Mouse (Mus musculus) Patski (cell line): ENCODE results near the gene Cux1. TPM values are rescaled to one million over a fixed set of nuclear protein-coding genes. Genes with fewer than 3 reads are reported as not detected.
A peak's percentile ranks its signal among the peaks of the same experiment; 100 is the strongest.

Source experiments
- ATAC-seq: fragments of 100-300 bp; one replicate; pipeline ENCODE4 v1.8.0; 2021
- CTCF ChIA-PET: fragments of 350-600 bp; sonication (Branson Sonifier 250); formaldehyde crosslinking; loops from one replicate; lab custom pipeline; 2022; ENCODE audit warnings: inconsistent platforms; lab: Charles Lee
- POLR2A ChIA-PET: fragments of 350-600 bp; sonication (Branson Sonifier 250); formaldehyde crosslinking; loops from one replicate; lab custom pipeline; 2022; ENCODE audit warnings: antibody characterized with exemption, inconsistent platforms; lab: Charles Lee
- DNase-seq: peaks from one replicate; pipeline ENCODE4 v3.0.0-alpha.2; 2011; ENCODE audit warnings: low read depth, low spot score
- H3K27me3 ChIP-seq: fragments of 371-371 bp; one replicate; pipeline ENCODE4 v1.5.1; 2021
- CTCF ChIP-seq: fragments of 100-300 bp; IDR thresholded peaks from one replicate; pipeline ENCODE4 v1.5.1; 2021
- in situ Hi-C: fragments of 300-500 bp; cut with MboI; formaldehyde crosslinking; loops from 3 replicates; pipeline ENCODE4 v1.11.1; 2018; ENCODE audit warnings: low pct_unique_long_range_greater_than_20kb, mixed read lengths
- polyA plus RNA-seq: library from polyadenylated mRNA; unstranded; gene quantifications from one replicate; pipeline ENCODE4 v1.2.3, GENCODE M21; 2021

The Cux1 gene
- polyA plus RNA-seq, 1 experiment from 2014 or later, result 166 TPM

DNA sequence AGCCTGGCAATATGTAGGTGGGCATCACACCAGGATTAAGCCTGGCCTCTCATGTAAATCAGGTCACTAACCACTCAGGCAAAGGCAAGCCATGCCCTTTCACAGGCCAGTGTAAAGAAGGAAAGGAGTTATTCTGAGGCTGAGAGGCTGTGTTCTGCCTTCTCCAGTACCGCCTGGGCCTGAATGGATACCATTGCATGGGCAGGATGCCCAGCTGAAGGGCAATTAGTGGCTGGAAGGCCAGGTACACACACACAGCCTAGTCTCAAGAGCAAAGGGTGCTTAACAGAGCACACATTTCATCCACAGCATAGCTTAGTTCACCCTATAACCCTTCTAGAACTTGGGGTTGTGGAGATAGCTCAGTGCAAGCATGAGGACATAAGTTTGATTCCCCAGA lies 36.4 kb downstream of the Cux1 start:
- POLR2A ChIA-PET, result interaction anchor here (0.6 to 1.9 kb wide), 3 partner anchors 8 to 35 kb away, joined by 3 to 7 read pairs (median 3); no protein-coding TSS in a partner anchor
- no peak for DNase-seq

DNA sequence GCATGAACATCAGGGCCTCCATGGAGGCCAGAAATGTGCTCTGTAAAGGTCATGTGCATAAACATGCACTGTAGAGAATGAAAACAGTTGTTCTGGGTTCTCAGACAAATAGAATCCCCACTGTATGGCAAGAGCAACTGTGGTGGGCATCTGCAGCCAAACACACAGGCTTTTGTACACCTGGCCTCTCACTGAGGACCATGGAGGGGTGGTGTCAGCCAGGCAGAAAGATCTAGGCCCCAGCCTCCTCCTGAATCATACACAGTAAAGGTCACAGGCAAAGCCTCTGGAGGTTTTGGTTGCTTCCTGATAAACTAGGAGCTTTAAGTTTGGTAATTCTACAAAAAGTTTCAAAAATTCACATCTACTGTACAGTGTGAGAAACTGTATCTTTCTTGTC lies 38.1 kb downstream of the Cux1 start:
- no peaks in the 10 kb centered on the region for H3K27me3 ChIP-seq
- in situ Hi-C loops, result loop anchor here (25.0 kb wide), 1 partner anchor 992 kb away; the partner anchor contains the start of gene Hip1
- ChIA-PET POLR2A (no interaction called here), CTCF (interaction anchor here (1.0 to 1.3 kb wide), 2 partner anchors 13 to 38 kb away, joined by 3 read pairs; no protein-coding TSS in a partner anchor)
- TF ChIP-seq CTCF, result no peak
- DNase-seq (no peak), ATAC-seq (no peak)

More for the DNA sequence above, 36.4 kb downstream of the Cux1 start:
- no peak for ATAC-seq
- CTCF ChIA-PET, result interaction anchor here (0.7 to 1.5 kb wide), 6 partner anchors 9 to 65 kb away, joined by 3 to 5 read pairs (median 4); no protein-coding TSS in a partner anchor
- H3K27me3 ChIP-seq, result no peaks in the 10 kb centered on the region
- in situ Hi-C loops, result loop anchor here (25.0 kb wide), 1 partner anchor 994 kb away; the partner anchor contains the start of gene Hip1
- no peak for TF ChIP-seq CTCF

DNA sequence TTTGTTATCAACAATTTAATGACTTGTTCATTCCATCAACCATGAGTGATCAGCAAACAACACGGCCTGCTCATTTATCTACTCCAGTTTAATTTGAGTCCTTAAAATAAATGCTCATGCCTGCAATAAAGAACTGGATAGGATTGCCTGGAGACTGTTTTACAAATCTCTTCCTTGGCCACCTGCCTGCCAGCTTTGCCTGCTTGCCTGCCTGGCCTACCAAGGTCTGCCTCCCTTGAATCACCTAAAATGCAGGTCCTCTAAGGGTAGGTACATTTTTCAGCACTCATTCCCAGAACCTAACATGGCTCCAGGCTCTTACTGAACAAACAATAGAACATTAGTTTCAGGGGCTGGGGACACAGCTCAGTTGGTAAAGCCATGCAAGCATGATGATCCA lies 39.4 kb downstream of the Cux1 start:
- H3K27me3 ChIP-seq, result no peaks in the 10 kb centered on the region
- in situ Hi-C loops, result loop anchor here (25.0 kb wide), 1 partner anchor 991 kb away; the partner anchor contains the start of gene Hip1
- POLR2A ChIA-PET, result interaction anchor here (1.6 kb wide), 1 partner anchor 12 kb away, joined by 5 read pairs; no protein-coding TSS in a partner anchor
- DNase-seq (no peak), ATAC-seq (no peak)
- CTCF ChIA-PET, result interaction anchor here (1.0 kb wide), 1 partner anchor 11 kb away, joined by 3 read pairs; no protein-coding TSS in a partner anchor
- TF ChIP-seq CTCF, result no peak

DNA sequence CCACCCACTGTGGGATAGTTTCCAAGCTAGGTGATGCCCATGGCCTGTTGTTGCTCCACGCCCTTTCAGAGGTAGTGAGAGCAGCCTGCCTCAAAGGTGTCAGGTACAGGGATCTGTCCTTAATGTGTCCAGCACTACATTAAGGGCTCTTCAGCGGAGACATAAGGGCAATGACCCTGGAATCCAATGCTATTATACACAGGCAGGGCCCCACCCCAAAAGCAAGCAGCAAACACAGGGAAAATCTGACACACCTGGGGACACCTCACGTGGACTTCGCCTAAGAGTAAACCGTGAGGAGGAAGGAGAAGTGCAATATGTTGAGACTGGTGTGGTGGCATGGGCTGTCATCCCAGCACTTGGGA lies 40.8 kb downstream of the Cux1 start:
- TF ChIP-seq CTCF, result no peak
- in situ Hi-C loops, result loop anchor here (25.0 kb wide), 1 partner anchor 989 kb away; the partner anchor contains the start of gene Hip1
- DNase-seq (no peak), ATAC-seq (no peak)
- POLR2A ChIA-PET, result no interaction called here
- CTCF ChIA-PET, result no interaction called here
- no peaks in the 10 kb centered on the region for H3K27me3 ChIP-seq

DNA sequence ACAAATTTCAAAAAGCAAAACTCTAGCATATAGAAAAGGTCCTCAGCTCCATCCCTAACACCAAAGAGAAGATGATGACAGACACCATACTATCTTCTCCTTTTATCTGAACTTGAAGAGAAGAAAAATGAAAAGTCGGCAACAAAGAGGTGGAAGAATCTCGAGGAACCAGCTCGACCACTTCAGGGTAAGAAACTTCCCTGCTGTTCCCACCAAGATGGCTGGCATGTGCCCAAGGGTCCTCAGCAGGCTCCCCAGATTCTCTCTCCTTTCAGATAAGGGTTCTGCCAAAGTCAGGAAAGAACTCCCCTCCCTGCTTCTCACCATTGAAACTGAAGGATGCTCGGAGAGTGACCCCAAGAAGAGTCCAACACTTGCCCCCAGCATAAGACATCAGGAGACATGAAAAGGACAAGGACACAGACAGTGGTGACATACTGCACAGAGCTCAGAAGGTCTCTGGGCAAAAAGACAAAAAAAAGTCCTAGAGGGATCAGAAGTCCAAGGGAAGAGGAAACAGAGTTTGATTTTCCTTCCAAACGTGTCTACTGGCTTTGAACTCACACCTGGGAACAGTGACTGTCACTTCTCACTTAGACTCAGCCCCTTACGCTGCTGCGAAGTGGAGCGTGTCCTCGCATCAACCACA lies 41.3 kb downstream of the Cux1 start:
- ATAC-seq (no peak), DNase-seq (no peak)
- ChIA-PET CTCF (interaction anchor here (1.0 kb wide), 1 partner anchor 10 kb away, joined by 3 read pairs; no protein-coding TSS in a partner anchor), POLR2A (no interaction called here)
- in situ Hi-C loops, result loop anchor here (25.0 kb wide), 1 partner anchor 989 kb away; the partner anchor contains the start of gene Hip1
- no peak for TF ChIP-seq CTCF
- H3K27me3 ChIP-seq, result no peaks in the 10 kb centered on the region

DNA sequence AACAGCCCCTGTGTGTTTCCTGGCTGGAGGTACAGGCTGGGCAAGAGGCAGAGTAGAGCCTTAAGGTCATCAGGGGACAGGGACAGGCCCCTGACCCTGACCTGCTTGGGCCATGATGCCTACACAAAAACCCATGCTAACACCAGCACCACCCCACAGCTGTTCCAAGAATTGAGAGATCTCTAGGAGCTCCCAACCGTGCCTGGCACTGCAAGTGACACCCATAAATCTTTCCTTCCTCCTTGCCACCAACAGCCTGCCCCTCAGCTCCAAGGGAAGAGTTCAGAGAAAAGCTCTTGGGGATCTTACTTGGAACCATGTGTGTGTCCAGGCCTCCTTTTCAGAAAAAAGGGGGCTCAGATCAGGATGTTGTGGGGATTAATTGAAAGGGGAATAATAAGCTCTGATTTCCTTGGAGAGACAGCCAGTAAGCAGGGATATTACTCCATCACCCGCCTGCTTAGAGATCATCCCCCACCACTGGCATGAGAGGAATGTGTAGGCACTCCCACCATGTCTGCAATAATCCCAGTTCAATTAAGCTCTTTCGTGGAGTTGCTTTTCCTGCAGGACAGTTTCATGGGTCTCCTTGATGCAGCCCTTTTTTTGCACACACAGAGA lies 44.3 kb downstream of the Cux1 start:
- DNase-seq (no peak), ATAC-seq (peak; percentile 63)
- ChIA-PET CTCF (interaction anchor here (0.7 to 1.4 kb wide), 4 partner anchors 9 to 37 kb away, joined by 3 to 5 read pairs (median 3); no protein-coding TSS in a partner anchor), POLR2A (interaction anchor here (0.6 to 1.9 kb wide), 4 partner anchors 8 to 43 kb away, joined by 3 to 5 read pairs (median 5); no protein-coding TSS in a partner anchor)
- no peak for TF ChIP-seq CTCF
- H3K27me3 ChIP-seq, result no peaks in the 10 kb centered on the region
- in situ Hi-C loops, result no loop called here

DNA sequence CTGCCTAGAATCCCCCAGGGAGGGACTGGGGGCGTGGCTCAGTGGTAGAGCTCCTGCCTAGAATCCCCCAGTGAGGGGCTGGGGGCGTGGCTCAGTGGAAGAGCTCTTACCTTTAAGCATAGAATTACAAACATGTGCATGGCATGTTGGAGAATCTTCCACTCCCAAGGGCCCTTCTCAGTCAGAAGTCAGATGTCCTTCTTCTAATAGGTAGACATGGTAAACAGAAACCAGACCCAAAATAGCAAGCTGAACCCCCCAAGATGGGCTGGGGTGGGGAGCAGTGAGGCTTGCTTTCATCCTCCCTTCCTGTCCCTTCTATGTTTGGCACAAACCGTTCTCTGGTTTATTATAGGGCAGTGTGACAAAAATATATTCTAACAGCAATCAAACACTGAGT lies 45.6 kb downstream of the Cux1 start:
- ChIA-PET POLR2A (interaction anchor here (0.7 to 1.9 kb wide), 3 partner anchors 38 to 218 kb away, joined by 4 to 5 read pairs (median 5); no protein-coding TSS in a partner anchor), CTCF (interaction anchor here (0.6 to 1.4 kb wide), 4 partner anchors 10 to 98 kb away, joined by 3 to 4 read pairs (median 3); no protein-coding TSS in a partner anchor)
- no peak for DNase-seq
- in situ Hi-C loops, result no loop called here
- no peak for TF ChIP-seq CTCF
- no peaks in the 10 kb centered on the region for H3K27me3 ChIP-seq
- no peak for ATAC-seq

DNA sequence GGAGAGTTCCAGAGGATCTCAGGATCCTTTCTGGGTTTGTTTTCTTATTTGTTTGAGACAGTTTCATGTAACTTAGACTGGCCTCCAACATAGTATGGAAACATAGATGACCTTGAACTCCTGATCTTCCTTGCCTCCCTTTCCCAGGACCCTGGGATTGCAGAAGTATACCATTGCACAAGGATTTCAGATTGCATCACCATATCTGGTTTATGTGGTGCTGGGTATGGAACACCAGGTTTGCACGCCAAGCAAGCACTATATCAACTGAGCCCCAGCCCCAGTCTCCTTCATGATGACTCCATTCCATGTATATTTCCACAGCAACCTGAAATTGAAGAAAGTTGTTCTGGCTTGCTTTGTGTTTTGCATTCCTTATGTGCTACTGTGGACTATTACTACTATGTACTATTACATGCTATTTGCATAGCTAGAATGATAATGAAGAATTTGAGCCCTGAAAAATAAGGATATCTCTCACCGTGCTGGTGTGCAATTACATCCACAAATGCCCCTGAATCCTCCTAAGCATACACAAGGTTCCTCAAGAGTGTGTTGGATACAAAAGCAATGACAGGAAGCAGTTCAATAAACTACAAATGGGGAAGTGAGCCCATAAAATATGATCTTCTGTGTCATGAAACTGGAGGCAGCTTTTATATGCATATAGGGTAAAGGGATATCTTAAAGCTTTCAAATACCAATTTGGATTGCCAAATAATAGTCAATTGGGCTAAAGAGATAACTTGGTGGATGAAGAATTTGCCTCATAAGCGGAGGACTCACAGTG lies 48.4 kb downstream of the Cux1 start:
- ATAC-seq (no peak), DNase-seq (no peak)
- ChIA-PET POLR2A (no interaction called here), CTCF (interaction anchor here (1.8 to 2.4 kb wide), 3 partner anchors 13 to 27 kb away, joined by 4 to 5 read pairs (median 4); no protein-coding TSS in a partner anchor)
- in situ Hi-C loops, result no loop called here
- TF ChIP-seq CTCF, result no peak
- no peaks in the 10 kb centered on the region for H3K27me3 ChIP-seq

DNA sequence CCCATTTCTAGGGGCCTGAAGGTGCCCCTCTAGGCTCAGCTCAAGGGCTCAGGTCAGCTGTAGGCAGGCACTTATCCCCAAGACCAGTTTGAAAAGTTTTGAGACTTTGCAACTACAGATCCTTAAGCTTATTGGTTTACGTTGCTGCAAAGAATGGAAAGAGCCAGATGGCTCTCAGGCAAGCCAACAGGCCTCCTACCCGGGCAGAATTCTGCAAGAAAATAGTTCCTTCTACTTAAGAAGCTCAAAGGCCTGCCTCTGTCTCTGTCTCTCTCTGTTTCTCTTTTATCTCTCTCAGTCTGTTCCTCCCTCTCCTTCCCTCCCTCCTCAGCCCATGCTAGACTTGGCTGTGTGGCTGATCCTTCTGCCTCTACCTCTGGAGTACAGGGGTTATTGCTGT lies 49.8 kb downstream of the Cux1 start:
- in situ Hi-C loops, result no loop called here
- H3K27me3 ChIP-seq, result no peaks in the 10 kb centered on the region
- CTCF ChIA-PET, result interaction anchor here (1.9 to 2.4 kb wide), 2 partner anchors 17 to 28 kb away, joined by 4 to 5 read pairs; no protein-coding TSS in a partner anchor
- no peak for TF ChIP-seq CTCF
- DNase-seq, result no peak
- POLR2A ChIA-PET, result interaction anchor here (0.6 to 0.9 kb wide), 2 partner anchors 16 to 32 kb away, joined by 3 read pairs; no protein-coding TSS in a partner anchor
- no peak for ATAC-seq

DNA sequence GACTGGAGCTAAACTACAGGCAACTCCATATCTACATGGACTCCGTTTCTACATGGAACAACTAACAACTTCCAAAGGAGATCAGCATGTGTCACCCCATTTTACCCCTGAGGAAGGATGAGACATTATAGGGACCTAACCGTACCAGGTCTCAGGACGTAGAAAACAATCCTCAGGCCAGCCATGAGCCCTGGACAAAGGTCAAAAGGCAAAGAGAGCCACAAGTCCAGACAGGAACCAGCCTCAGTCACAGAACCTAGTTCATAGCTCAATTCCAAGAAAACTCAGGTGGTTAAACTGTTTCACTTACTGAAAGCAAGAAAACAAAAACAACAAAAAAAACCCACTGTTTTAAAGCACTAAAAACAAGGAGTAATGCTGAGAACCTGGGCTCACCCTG lies 50.7 kb downstream of the Cux1 start:
- ChIA-PET POLR2A (interaction anchor here (0.6 to 1.8 kb wide), 2 partner anchors 11 to 92 kb away, joined by 3 to 5 read pairs; no protein-coding TSS in a partner anchor), CTCF (interaction anchor here (1.1 to 1.3 kb wide), 5 partner anchors 9 to 27 kb away, joined by 3 to 4 read pairs (median 3); no protein-coding TSS in a partner anchor)
- no peaks in the 10 kb centered on the region for H3K27me3 ChIP-seq
- in situ Hi-C loops, result no loop called here
- no peak for DNase-seq
- no peak for TF ChIP-seq CTCF
- no peak for ATAC-seq
